Mouse (Mus musculus) gastrocnemius, postnatal 36 days (tissue): ENCODE measurements around the gene Rab3il1. TPM values are rescaled to one million over a fixed set of nuclear protein-coding genes. Genes with fewer than 3 reads are reported as not detected.
A peak's percentile ranks its signal among the peaks of the same experiment; 100 is the strongest.
"Not testable (repeated sequence)": the region's sequence is repeated elsewhere in the genome, so short reads cannot be mapped to it uniquely, and the experiment has no call there.

Source experiments
- DNase-seq, 2 experiments: peaks; one replicate each; pipeline ENCODE4 v3.0.0; 2022
- intact Hi-C: fragments of 180-260 bp; cut with DNase I; formaldehyde crosslinking; loops from one replicate; pipeline ENCODE4 v1.15.1; 2025
- long read RNA-seq, 2 experiments: library from polyadenylated mRNA; stranded (forward); transcript quantifications; one replicate each; pipeline ENCODE4 v2.0.0; 2021
- total RNA-seq, 2 experiments: library from RNA; stranded (reverse); gene quantifications; 2 replicates each; pipeline ENCODE4 v1.2.3; 2021

Gene Rab3il1
- 1 to 10 TPM; 4.5 to 4.6 TPM for total RNA-seq
- long read RNA-seq, experiment 1, partial matches to known transcripts: 2 of 5 reads
- long read RNA-seq, experiment 1, other reads (novel, unspliced or antisense): 1 of 5 reads
- long read RNA-seq, experiment 2, full-length matches to known transcripts: 4 of 5 reads
- long read RNA-seq, experiment 2, partial matches to known transcripts: 0 of 5 reads
- long read RNA-seq, experiment 2, other reads (novel, unspliced or antisense): 1 of 5 reads

DNA sequence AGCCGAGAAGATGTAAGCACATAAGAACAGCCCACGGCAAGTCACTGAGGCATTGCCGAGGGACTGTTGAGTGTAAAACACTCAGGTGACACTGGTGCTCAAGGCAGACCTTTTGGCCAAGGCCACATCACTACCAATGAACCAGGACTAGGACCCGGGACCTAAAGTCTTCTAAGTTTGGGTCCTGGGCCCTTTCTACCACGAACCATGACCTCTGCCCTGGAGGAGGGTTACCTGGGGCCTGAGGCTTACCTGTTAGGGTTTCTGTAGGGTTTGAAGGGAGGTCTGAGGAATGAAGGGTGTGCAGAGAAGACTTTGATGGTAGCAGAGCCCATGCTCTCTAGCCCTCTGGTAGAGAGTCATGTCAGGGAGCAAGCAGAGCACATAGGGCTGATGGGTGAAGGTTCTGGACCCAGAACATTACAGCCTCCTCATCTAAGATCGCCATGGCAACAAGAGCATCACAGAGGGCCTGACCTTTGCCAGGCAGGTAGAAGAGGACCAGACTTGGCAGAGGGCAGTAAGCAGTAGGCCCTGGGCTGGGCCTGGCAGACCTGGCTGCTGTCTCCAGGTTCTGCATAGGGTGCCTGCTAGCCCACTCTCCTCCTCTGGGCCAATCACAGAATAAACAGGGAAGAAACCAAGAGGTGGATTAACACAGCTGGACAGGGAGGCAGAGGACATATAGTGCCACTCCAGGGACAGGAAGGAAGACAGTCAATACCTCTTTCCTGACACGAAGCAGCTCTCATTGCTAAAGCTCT, at the start of gene Rab3il1, which contains the start of gene Best1:
Rab3il1 (plus strand) TSS at position 464 of the 764 bp plus-strand sequence.
Best1 (minus strand) TSS at position 428 of the 764 bp plus-strand sequence.
- no peak for DNase-seq
- intact Hi-C loops: loop anchor here (2.0 kb wide), 1 partner anchor 197 kb away; no protein-coding TSS in a partner anchor

DNA sequence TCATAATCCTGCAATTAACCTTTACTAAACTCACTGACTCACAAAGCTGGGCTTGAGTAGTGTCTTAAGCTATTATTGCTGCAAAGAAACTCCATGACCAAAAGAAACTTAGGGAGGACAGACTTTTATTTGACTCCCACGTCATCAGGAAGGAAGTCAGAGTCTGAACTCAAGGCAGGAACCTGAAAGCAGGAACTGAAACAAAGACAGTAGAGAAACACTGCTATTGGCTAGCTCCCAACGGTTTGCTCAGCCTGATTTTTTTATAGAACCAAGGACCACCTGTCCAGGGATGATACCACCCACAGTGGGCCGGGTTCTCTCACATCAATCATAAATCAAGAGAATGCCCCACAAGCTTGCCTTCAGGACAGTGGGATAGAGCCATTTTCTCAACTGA, 49.1 kb upstream of the Rab3il1 start:
- DNase-seq: no peak
- intact Hi-C loops: no loop called here

DNA sequence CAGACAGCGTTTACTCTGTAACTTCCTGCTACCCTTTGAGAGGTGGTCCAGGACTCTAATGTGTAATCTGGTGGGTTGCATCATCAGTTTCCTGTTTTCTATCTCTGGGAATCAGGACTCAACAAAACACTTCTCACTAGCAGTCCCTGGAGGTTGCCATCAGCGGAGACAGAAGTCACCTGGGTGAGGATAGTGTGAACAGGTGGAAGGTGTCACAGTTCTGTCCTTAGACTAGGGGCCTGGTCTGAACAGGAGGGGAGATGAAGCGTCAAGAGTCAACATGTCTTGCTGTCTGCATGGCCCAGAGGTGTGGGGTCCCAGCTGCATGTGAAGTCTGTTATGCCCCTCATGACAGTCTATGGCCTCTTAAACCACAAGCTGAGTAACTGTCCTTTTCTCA, 48.6 kb upstream of the Rab3il1 start:
- DNase-seq: no peak
- intact Hi-C loops: no loop called here

DNA sequence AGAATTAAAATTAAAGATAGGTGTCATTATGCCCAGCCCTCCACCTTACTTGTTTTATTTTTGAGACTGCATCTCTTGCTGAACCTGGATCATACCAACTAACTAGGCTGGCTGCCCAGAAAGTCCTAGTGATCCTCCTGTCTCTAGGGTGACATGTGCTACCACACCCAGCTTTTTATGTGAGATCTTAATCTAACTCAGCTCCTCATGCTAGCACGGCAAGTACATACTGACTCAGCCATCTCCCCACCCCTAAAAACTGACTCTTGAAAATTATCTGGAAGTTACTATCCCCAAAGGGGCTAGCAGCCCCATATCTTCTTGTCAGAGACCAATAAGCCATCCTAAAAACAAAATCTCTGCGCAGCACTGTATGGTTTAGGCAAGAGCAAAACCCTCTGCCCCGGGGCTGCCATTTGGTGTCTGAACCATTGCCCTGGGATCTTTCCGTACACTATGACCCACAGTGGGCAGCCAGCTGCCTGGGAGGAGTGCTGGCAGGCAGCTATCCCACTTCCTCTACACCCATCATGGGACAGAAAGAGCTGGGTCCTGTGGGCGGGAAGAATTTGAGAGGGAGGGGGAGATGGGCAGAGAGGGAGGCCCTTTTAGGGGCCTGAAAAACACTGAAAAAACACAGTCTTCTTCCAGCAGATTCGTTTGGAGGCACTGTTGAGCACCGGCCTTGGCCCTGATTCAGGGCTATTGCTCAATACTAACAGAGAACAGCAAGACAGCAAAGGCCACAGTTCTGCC, 47.2 kb upstream of the Rab3il1 start:
- peak; percentile 77 to 84 for DNase-seq
- intact Hi-C loops: no loop called here

DNA sequence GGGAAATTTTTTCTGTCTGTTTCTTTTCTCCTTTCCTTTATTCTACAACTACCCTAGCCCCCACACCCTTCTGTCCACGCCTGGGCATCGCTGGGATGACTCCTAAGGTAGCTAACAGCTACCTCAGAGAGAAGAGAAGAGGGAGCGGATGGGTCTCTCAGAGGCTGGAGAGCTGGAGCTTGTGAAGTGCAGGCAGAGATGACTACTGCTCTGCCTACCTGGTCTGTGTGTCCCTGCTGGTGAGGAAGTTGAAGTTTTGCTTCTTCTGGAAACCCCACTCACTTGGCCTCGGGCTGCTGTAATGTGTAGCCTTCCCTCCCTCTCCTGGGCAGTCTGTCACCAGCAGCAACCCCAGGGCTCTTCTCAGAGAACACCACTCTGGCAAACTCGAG, 46.7 kb upstream of the Rab3il1 start:
- no peak for DNase-seq
- intact Hi-C loops: loop anchor here (5.0 kb wide), 1 partner anchor 33 kb away; no protein-coding TSS in a partner anchor

DNA sequence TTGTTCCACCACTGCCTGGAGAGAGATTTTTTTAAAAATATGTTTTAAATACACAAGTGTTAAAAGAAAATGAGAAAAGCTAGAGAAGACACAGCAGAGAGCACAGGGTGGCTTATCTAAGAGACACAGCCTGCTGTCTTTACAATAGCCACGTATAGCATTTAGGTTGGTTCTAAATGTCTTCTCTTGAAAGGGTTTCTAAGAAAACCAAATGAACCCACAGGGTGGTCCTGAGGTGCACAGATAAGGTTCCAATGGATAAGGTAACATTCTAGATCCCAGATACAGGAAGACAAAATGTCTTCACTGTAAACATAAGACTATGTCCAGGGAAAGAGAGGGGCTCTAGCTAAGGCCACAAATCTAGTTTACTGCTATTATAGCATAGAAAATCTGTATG, 46.0 kb upstream of the Rab3il1 start:
- intact Hi-C loops: loop anchor here (5.0 kb wide), 1 partner anchor 33 kb away; no protein-coding TSS in a partner anchor
- DNase-seq: no peak

DNA sequence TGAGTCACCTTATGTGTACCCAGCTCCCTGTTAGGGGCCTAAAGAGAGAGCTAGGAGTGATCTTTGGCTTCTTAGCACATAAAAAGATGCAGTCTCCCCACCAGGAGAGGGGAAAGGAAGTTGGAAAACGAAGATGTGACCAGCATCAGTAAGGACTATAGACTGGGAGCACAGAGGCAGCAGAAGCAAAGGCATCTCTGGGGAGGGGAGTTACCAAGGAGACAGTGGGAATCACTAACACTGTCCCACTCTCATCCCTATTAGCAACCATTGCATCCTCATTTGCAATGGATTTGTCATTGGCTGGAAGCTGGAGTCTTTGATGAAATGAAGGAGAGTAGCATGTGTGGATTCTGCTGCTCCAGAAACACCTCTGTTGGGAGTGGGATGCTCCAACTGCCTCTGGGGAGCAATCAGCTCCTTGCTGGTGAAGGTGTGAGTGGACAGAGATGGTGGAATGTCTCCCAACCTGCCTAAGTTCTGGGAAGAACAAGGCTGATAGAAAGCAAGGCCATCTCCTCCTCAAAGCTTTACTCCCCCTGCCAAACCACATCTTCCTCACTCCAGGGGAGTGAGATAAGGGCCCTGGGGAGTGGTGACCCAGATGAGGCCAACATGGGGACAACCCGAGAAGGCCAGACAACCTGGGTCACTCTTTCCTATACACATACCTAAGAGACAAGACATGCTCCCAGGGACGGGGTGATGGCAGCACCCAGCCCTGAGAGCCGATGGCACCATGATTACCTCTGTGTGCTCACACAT, 44.7 kb upstream of the Rab3il1 start:
- intact Hi-C loops: loop anchor here (5.0 kb wide), 1 partner anchor 35 kb away; no protein-coding TSS in a partner anchor
- DNase-seq: no peak

DNA sequence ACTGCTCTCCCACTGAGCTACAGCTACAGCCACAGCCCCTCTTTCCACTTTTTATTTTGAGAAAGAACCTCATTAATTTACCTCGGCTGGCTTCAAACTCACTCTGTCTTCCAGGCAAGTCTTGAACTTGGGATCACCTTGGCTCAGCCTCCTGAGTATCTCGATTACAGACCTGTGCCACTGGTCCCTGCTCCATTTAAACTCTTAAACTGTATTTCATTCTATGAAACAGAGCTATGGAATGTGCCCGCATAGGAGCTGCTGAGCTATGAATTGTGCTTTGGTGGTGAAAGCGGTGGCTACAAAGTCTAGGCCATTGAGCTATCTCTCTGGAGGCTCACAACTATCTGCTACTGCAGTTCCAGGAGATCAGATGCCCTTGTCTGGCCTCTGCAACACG, 43.5 kb upstream of the Rab3il1 start:
- DNase-seq: no peak
- intact Hi-C loops: loop anchor here (5.0 kb wide), 1 partner anchor 36 kb away; no protein-coding TSS in a partner anchor

DNA sequence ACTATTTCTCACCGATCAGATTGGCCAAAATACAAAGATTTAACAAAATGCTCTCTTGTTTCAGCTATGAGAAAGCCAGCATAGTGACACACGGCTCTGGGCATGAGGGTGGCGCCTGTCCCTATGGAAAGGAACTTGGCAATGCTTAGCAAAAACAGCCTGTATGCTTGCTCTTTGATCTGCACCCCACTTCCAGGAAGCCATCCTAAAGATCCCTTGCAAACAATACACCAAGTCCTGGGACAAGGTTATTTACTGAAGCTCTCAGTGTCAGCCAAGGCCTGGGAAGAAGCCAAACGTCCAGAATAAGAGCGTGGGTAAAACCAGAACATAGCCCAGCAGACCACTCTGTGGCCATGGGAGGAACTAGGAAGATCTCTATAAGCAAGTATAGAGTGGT, 40.7 kb upstream of the Rab3il1 start:
- intact Hi-C loops: no loop called here

DNA sequence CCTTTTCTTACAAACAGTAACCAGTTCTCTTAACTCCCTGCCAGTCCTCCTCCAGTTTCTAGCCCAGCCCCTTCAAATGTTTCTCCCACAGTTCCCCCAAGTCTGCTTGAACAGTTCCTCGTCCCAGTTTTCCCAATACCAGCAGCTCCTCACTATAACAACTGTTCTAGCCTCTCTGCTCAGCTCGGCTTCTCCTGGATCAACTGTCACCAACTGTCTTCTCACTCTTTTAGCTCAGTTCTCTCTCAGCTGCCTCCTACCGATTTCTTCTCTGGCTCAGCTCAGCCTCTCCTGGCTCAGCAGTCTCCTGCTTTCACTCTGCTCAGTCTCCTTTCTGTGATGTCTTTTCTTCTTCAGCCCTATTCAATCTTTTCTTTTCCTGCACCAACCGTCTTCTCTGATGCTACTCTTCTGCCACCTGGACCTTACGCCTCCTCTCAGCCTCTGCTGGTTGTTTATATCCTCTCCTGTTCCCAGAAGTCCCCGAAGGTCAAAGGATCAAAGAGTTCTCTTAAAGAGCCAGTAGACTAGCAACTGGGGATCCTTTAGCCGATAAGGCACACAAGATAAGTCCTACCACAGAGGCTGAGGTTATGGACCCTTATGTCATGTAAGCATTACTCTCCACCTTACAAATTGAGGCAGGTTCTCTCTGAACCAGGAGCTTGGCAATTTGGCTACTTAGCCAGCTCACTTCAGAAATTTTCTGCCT, 37.1 kb upstream of the Rab3il1 start:
- no peak for DNase-seq
- intact Hi-C loops: no loop called here

More for the DNA sequence above, 40.7 kb upstream of the Rab3il1 start:
- no peak for DNase-seq

DNA sequence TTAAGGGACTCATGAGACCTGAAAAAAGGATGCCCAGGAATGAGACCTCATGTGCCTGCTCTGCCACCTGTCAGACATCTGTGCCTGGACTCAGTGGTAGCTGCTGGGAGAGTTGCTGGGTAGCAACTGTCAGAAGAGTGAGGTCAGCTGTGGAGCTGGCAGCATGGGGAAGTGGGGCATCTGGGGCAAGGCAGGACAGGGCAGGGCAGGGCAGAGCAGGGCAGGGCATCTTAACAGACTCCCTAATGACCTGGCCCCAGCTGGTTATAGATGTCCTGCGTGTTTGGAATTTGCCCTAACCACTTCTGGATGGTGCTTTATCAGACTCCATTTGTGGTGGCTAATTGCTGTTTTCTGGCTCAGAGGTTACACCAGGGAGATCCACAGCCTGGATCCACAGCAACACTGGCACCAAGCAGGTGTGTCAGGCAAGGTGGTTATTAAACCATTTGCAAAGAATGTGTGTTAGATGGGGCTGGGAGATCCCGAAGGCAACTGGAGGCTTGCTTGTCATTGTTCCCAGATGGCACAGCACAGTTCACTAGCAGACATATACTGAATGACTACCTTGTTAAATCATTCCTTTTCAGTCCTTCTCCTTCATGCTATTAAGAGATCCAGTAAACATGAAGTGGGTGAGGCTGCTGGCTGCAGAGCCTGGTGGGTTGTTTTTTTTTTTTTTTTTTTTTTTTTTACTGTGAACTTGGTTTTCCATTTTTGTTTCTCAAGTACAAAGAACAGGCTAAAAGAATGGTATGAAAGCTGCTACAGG, 35.2 kb upstream of the Rab3il1 start:
- DNase-seq: no peak
- intact Hi-C loops: no loop called here

DNA sequence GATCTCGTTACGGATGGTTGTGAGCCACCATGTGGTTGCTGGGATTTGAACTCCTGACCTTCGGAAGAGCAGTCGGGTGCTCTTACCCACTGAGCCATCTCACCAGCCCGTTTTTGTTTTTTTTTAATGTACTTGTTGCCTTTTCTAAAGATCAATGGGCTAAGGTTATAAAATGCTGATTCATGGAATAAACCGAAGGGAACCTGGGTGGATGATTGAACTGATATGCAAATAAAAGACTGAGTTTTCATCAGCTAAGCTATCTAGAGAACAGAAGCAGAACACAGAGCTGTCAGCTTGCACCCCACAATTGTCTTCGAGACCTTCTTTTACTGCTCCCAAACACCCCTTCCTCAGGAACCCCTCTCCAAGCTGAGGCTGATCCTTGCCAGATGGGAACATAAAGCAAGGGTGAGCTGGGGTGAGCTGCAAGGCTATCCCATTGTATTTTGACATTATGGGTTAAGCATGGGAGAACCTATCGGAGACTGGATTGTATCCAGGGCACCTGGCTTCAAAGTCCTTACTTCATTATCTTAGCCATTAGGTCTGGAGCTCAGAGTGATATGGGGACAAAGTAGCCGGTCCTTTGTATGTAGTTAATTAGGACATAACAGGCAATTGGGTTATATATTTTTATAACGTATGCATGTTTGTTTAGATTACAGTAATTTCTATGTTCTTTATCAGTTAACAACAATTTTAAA, 33.2 kb upstream of the Rab3il1 start:
- intact Hi-C loops: no loop called here
- no peak for DNase-seq

DNA sequence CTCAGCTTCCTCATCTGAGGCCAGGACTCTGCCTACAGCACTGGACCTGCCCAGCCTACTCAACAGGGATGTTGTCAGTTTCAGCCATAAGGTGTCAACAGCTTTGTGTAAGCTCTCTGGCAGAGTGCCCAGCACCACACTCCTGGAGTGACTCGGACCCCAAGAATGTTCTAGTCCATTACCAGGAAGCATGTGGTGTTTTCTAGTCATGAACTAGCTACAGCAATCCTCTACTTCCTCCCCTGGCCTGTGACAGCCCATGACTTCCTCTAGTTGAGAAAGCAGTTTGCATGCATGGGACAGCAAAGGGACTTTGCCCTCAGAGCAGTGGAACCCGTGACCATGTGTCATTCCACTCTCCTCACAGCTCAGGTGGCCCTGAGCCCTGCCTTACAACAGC, 26.6 kb upstream of the Rab3il1 start:
- DNase-seq, intact Hi-C loops: not testable (repeated sequence)

DNA sequence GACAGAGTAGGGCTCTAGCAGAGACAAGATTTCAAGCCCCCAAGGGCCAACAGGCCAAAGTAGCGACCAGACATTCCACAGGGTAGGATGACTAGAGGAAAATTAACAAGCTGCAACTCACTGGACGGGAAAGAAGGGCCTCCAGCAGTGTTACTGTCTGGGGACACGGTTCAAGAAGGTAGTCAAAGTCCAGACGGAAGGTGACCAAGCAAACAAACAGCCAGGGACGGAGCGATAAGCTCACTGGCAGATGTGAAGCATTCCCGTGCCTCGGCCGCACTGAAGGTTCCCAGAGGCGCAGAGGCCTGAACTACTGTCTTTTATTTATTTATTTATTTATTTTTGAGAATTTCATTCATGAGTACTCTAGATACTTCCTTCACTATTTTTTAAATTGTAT, 24.4 kb upstream of the Rab3il1 start:
- no peak for DNase-seq
- intact Hi-C loops: no loop called here

DNA sequence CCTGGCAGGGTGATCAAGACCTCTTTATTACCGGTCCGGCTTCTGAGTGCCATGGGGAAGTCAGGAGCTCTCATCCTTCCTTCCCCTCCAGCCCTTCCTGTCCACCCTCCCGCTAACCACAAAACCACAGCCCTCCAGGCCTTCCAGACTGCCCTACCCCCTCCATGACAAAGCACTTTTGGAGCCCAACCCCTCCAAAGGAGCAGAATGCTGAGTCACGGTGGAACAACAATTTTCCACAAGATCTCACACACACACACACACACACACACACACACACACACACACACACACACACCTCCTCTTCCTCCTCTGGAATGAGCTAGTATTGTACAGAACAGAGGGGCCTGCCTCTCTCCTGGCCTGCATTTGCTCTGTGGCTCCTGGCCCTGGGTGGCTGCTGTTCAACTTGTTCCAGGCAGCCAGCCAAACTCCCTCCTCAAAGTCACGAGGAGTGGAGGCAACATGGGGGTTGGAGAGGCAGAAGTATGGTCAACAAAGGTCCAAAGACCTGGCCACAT, 23.0 kb upstream of the Rab3il1 start:
- intact Hi-C loops: no loop called here
- peak; percentile 82 to 84 for DNase-seq

DNA sequence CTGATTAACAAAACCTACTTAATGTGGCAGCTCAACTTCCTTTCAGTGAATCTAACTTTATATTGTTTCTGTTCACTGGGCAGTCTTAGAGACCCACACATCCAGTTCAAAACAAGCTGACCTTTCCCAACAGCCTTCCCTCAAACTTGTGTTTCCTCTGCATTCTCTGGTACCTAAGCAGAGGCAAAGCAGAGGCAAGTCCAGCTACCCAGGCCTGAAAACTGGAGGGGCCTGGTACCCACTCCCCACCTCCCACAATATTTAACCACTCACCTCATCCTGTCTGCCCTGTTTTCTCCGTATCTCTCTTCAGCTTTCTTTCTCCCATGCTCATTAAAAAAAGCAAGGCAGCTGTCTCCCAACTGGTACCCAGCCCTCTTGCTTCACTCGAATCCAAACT, 22.3 kb upstream of the Rab3il1 start:
- intact Hi-C loops: no loop called here
- DNase-seq: no peak

DNA sequence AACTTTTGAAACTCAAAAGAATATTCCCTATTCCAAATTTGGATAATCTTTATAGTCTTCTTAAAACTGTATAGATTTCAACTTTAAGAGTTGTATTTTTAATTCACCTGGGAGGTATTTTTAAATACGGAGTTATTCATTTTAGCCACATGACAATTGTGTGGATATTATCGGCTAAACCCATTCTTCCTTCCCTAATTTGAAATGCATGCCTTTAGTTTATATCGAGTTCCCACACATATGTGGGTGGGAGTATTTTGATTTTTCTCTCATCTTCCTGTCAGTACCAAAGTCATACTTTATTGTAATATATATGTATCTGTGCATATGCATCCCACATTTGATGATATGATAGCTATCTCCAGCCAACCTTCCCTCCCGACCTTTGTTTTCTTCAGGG, 21.2 kb upstream of the Rab3il1 start, which contains the start of gene Fth1:
Fth1 (plus strand) TSS at position 341 of the 400 bp plus-strand sequence.
- intact Hi-C loops: no loop called here
- no peak for DNase-seq

DNA sequence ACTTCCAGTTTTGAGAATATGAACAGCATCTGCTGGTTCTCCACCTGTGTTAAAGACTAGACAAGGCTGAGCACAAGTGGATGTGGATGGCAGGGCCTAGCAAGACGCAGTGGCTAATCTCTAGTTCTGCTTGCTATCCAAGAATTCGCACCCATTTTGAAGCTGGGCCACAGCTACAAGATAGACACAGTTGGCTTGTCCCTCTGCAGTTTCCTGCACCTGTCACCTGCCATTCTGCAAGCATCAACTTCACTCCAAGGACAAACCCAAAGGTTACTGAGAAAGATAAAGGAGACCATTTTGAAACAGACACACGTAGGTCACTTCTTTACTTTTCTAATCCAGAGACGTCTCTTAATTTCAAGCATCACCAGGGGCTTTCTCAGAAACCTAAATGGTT, 19.8 kb upstream of the Rab3il1 start:
- intact Hi-C loops: no loop called here
- DNase-seq: no peak
